Mouse (Mus musculus): ENCODE data around the gene Unc45b. TPM values are rescaled to one million over a fixed set of nuclear protein-coding genes. Genes with fewer than 3 reads are reported as not detected.
"Not testable (repeated sequence)": the region's sequence is repeated elsewhere in the genome, so short reads cannot be mapped to it uniquely, and the experiment has no call there.

Unc45b gene
- polyA plus RNA-seq, 1 experiment, result 2.5 TPM

- 52% methylated on average over 10 of the region's 10 CpGs for WGBS
- Histone ChIP-seq H3K27ac (ENCODE audit: control insufficient read depth, insufficient read depth, low read depth, low read length, poor library complexity) (no peak overlapping the region), H3K4me1 (ENCODE audit: control insufficient read depth, insufficient read depth, low read length) (no peaks in the 10 kb centered on the region), H3K4me3 (replicated peaks; ENCODE audit: control insufficient read depth, low read depth, low read length) (no peak overlapping the region)
- no peak for TF ChIP-seq CTCF (IDR thresholded peaks at IDR 0.05; ENCODE audit: control insufficient read depth, insufficient read depth, low read length)
- TF ChIP-seq POLR2A (IDR thresholded peaks at IDR 0.05; ENCODE audit: borderline replicate concordance, control insufficient read depth, low read depth, low read length), result no peak
Observed at GRCm38 (mm10) chr11:82920768-82921167, 10.4 kb downstream of the Unc45b start.

- no peak overlapping the region for H3K27ac ChIP-seq (ENCODE audit: control insufficient read depth, insufficient read depth, low read depth, low read length, poor library complexity)
- no peak for TF ChIP-seq POLR2A (IDR thresholded peaks at IDR 0.05; ENCODE audit: borderline replicate concordance, control insufficient read depth, low read depth, low read length)
- TF ChIP-seq CTCF (IDR thresholded peaks at IDR 0.05; ENCODE audit: control insufficient read depth, insufficient read depth, low read length), result no peak
- 86% methylated on average over 4 of the region's 4 CpGs for WGBS
- no peaks in the 10 kb centered on the region for H3K4me1 ChIP-seq (ENCODE audit: control insufficient read depth, insufficient read depth, low read length)
- no peak overlapping the region for H3K4me3 ChIP-seq (replicated peaks; ENCODE audit: control insufficient read depth, low read depth, low read length)
Observed at GRCm38 (mm10) chr11:82921691-82922090, 11.3 kb downstream of the Unc45b start.

GRCm38 (mm10) chr11:82923910-82924309 lies 13.6 kb downstream of the Unc45b start:
- not testable (repeated sequence) for H3K4me3 ChIP-seq (replicated peaks; ENCODE audit: control insufficient read depth, low read depth, low read length); H3K27ac ChIP-seq (ENCODE audit: control insufficient read depth, insufficient read depth, low read depth, low read length, poor library complexity); H3K4me1 ChIP-seq (ENCODE audit: control insufficient read depth, insufficient read depth, low read length)
- WGBS, result 2% methylated on average over 6 of the region's 6 CpGs

GRCm38 (mm10) chr11:82928897-82929632 lies 18.7 kb downstream of the Unc45b start:
- 73% methylated on average over 20 of the region's 20 CpGs for WGBS
- H3K4me1 ChIP-seq (ENCODE audit: control insufficient read depth, insufficient read depth, low read length), result no peaks in the 10 kb centered on the region; the same call in 1 of the 2 replicates
- no peak overlapping the region for H3K27ac ChIP-seq (ENCODE audit: control insufficient read depth, insufficient read depth, low read depth, low read length, poor library complexity)
- no peak for TF ChIP-seq POLR2A (IDR thresholded peaks at IDR 0.05; ENCODE audit: borderline replicate concordance, control insufficient read depth, low read depth, low read length)
- no peak for TF ChIP-seq CTCF (IDR thresholded peaks at IDR 0.05; ENCODE audit: control insufficient read depth, insufficient read depth, low read length)
- no peak overlapping the region for H3K4me3 ChIP-seq (replicated peaks; ENCODE audit: control insufficient read depth, low read depth, low read length)

- 27% methylated on average over 3 of the region's 3 CpGs for WGBS
- no peak for TF ChIP-seq CTCF (IDR thresholded peaks at IDR 0.05; ENCODE audit: control insufficient read depth, insufficient read depth, low read length)
- no peak for TF ChIP-seq POLR2A (IDR thresholded peaks at IDR 0.05; ENCODE audit: borderline replicate concordance, control insufficient read depth, low read depth, low read length)
- Histone ChIP-seq H3K27ac (ENCODE audit: control insufficient read depth, insufficient read depth, low read depth, low read length, poor library complexity) (no peak overlapping the region), H3K4me1 (ENCODE audit: control insufficient read depth, insufficient read depth, low read length) (no peaks in the 10 kb centered on the region; the same call in 1 of the 2 replicates), H3K4me3 (replicated peaks; ENCODE audit: control insufficient read depth, low read depth, low read length) (no peak overlapping the region)
Observed at GRCm38 (mm10) chr11:82929633-82929950, 19.2 kb downstream of the Unc45b start.

GRCm38 (mm10) chr11:82930391-82930955 lies 20.1 kb downstream of the Unc45b start:
- not testable (repeated sequence) for H3K4me3 ChIP-seq (replicated peaks; ENCODE audit: control insufficient read depth, low read depth, low read length); H3K27ac ChIP-seq (ENCODE audit: control insufficient read depth, insufficient read depth, low read depth, low read length, poor library complexity); H3K4me1 ChIP-seq (ENCODE audit: control insufficient read depth, insufficient read depth, low read length)
- 10% methylated on average over 84 of the region's 85 CpGs for WGBS

- not testable (repeated sequence) for H3K4me1 ChIP-seq (ENCODE audit: control insufficient read depth, insufficient read depth, low read length); H3K4me3 ChIP-seq (replicated peaks; ENCODE audit: control insufficient read depth, low read depth, low read length); H3K27ac ChIP-seq (ENCODE audit: control insufficient read depth, insufficient read depth, low read depth, low read length, poor library complexity)
- 4% methylated on average over 61 of the region's 63 CpGs for WGBS
Observed at GRCm38 (mm10) chr11:82931161-82931560, 20.8 kb downstream of the Unc45b start.

- 2% methylated on average over 119 of the region's 119 CpGs for WGBS
- not testable (repeated sequence) for H3K4me3 ChIP-seq (replicated peaks; ENCODE audit: control insufficient read depth, low read depth, low read length); H3K27ac ChIP-seq (ENCODE audit: control insufficient read depth, insufficient read depth, low read depth, low read length, poor library complexity); H3K4me1 ChIP-seq (ENCODE audit: control insufficient read depth, insufficient read depth, low read length)
Observed at GRCm38 (mm10) chr11:82931671-82932450, 21.5 kb downstream of the Unc45b start.

- 1% methylated on average over 29 of the region's 29 CpGs for WGBS
- no peaks in the 10 kb centered on the region; the same call in 1 of the 2 replicates for H3K4me1 ChIP-seq (ENCODE audit: control insufficient read depth, insufficient read depth, low read length)
- no peak for TF ChIP-seq CTCF (IDR thresholded peaks at IDR 0.05; ENCODE audit: control insufficient read depth, insufficient read depth, low read length)
- TF ChIP-seq POLR2A (IDR thresholded peaks at IDR 0.05; ENCODE audit: borderline replicate concordance, control insufficient read depth, low read depth, low read length), result no peak
- no peak overlapping the region for H3K4me3 ChIP-seq (replicated peaks; ENCODE audit: control insufficient read depth, low read depth, low read length)
- no peak overlapping the region for H3K27ac ChIP-seq (ENCODE audit: control insufficient read depth, insufficient read depth, low read depth, low read length, poor library complexity)
Observed at GRCm38 (mm10) chr11:82933186-82933585, 22.8 kb downstream of the Unc45b start.

Measured in bone marrow, adult 2 months (tissue).